Mouse (Mus musculus) ZHBTc4 (cell line): ENCODE measurements around the gene Dync1h1.

Experiments used
- DNase-seq: peaks from one replicate; pipeline ENCODE4 v3.0.0-alpha.2; 2011; ENCODE audit warnings: low read depth, low spot score

Gene Dync1h1

DNA sequence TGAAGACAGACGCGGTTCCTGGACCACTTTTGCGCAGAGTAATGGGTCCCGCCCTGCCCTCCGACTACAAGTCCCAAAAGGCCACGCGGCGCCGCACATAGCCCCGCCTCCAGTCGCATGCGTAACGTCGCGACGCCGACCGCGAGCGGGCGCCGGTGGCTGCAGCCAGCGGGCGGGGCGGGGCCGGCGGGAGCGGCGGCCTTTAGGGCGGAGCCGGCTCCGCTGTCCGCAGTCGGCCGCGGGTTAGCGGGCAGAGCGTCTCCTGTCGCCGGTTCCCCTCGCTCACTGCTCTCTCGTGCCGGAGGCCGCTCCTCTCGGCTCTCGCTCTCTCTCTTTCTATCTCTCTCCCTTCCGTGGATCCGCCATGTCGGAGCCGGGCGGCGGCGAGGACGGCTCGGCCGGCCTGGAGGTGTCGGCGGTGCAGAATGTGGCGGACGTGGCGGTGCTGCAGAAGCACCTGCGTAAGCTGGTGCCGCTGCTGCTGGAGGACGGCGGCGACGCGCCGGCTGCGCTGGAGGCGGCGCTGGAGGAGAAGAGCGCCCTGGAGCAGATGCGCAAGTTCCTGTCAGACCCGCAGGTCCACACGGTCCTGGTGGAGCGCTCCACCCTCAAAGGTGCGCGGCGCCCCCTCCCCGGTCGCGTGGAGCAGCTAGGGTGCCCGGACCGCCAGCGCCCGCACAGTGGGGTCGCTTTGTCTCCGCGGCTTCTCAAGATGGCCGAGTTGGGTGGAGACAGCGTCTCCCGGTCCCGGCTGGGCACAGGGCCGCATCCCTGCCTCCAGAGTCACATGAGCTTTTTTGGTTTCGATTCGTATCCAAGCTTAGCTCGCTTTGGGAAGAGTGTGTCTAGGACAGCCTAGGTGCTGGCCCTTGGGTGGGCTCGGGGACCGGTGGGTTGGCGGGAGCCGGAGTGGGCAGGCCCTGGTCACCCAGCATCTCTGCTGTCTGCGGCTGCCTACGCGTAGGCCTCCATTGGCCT, at the start of gene Dync1h1:
Dync1h1 (plus strand) TSS at position 212 of the 978 bp plus-strand sequence.
- peak; percentile 97 for DNase-seq

DNA sequence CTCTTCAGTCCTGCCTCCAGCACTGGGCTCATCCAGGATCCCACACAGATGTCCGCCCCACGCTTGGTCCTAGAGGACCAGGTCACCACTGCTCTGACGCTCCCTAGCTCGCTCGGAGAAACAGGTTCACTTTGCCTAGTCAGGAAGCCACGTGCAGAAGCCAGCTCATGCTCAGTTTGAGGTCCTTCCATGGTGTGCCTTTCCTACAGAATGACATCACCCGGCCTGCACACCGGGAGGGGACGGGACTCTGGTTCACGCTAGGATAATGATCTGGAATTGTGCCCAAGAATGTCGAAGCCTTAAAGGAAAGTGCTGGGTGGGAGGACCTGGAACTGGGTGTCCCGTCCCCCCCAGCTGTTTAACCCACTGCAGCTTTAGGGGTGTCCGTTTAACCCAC, 49.1 kb upstream of the Dync1h1 start:
- DNase-seq, result no peak

GRCm38 (mm10) chr12:110553362-110553761, 47.9 kb upstream of the Dync1h1 start:
- no peak for DNase-seq

DNA sequence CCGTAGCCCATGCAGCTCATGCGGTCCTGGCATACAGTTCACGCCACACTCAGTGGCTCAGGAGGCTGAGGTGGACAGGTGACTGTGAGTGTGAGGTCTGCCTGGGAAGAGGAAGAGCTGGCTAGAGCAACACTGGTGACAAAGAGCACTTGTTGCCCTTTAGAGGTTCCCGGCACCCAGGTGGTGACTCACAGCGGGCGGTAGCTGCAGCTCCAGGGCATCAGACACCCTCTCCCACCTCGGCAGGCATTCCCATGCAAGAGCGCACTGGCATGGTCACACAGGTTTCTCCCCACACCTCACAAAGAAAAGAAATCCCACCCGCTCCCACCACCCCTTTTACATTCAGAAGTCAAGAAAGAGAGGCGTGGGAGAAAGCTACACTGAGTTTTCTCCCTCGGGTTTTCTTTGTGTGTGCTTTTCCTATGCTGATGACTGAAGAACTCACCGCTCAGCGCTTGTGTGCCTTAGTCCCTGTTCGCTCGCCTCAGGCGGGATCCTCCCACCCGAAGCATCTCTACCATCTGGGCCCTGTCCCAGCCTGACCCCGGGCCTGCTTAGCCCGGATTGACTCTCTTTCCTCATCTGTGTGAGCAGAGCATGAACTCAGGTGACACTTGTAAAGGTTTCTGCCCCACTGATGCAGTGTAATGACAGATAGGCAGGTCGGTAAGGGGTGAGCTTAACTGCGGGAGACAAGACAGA, 45.6 kb upstream of the Dync1h1 start:
- DNase-seq, result peak; percentile 82

- no peak for DNase-seq
These were observed 44.2 kb upstream of the Dync1h1 start for GRCm38 (mm10) chr12:110556861-110557628.

DNA sequence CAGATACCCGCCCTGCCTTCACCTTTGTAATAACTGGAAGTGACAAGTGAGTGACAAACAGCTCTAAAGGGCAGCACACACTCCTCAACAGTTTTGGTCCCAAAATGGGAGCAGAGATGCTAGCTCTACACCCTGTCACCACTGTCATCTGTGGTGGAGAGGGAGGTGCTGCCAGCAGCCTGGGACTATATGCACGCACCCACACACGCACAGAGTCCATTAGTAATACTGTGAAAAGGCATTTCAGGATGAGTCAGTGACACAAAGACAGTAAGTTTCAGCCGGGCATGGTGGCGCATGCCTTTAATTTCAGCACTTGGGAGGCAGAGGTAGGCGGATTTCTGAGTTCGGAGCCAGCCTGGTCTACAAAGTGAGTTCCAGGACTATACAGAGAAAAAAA, 43.1 kb upstream of the Dync1h1 start:
- DNase-seq, result no peak

GRCm38 (mm10) chr12:110563383-110563782, 37.9 kb upstream of the Dync1h1 start:
- DNase-seq, result no peak

- no peak for DNase-seq
These were observed 36.4 kb upstream of the Dync1h1 start for GRCm38 (mm10) chr12:110564848-110565247.

DNA sequence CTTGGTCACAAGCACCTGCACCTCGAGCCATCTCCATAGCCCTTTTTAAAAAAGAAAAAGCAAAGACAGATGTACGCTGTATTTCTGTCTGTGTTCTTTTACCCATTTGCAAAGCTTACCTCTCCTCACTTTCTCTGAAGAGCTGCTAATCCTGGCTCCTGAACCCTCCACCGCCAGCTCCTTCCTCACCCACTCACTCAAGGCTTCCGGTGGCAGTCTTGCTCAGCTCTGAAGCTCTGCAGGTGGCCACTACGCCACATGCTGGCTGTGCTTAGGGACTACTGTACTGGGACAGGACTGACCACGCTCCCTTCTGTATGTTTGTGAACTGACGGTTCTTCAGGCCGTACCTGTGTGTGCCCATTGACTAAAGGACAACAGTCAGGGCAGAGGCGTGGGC, 34.9 kb upstream of the Dync1h1 start:
- no peak for DNase-seq

DNA sequence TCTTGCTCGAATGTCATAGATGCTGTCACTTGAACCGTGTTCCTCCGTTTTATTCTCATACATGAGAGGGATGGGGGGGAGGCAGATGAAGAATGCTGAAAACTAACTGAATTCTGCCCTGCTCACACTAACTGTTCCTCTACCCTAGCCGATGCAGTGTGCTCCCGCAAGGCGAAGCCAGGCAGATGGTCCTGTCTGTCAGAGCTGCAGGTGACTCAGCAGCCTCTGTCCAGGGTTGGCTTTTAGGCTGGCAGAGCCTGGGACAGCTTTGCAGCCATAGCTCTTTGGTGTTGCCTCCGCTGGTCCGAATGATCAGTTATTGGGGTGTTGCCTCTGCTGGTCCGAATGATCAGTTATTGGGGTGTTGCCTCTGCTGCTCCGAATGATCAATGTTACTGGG, 30.2 kb upstream of the Dync1h1 start:
- DNase-seq, result no peak

- no peak for DNase-seq
These were observed 28.9 kb upstream of the Dync1h1 start for GRCm38 (mm10) chr12:110572351-110572750.

GRCm38 (mm10) chr12:110573635-110574034, 27.6 kb upstream of the Dync1h1 start:
- no peak for DNase-seq

GRCm38 (mm10) chr12:110575926-110576325, 25.3 kb upstream of the Dync1h1 start:
- no peak for DNase-seq

DNA sequence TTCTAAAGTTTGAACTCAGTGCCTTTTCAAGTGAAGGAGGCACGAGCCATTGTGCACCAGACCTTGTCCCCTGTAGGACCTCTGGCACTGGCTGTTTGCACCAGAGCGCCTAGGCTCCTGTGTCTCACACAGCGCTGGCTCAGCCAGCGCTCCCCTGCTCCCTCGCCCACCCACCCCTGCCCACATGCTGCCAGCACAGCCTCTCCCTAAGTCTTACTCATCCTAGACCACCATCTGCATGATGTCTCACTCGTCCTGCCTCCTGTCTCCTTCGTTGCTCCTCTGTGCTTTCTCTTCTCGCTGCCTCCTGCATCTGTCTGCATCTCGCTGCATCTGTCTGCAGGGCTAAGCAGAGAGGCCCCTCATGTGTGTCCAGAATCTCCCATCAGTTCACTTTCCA, 22.9 kb upstream of the Dync1h1 start:
- DNase-seq, result no peak

GRCm38 (mm10) chr12:110588622-110589021, 12.6 kb upstream of the Dync1h1 start:
- no peak for DNase-seq

GRCm38 (mm10) chr12:110590804-110591259, 10.4 kb upstream of the Dync1h1 start:
- DNase-seq, result no peak

- DNase-seq, result peak; percentile 100
These were observed 9.9 kb upstream of the Dync1h1 start for GRCm38 (mm10) chr12:110591260-110591883.

DNA sequence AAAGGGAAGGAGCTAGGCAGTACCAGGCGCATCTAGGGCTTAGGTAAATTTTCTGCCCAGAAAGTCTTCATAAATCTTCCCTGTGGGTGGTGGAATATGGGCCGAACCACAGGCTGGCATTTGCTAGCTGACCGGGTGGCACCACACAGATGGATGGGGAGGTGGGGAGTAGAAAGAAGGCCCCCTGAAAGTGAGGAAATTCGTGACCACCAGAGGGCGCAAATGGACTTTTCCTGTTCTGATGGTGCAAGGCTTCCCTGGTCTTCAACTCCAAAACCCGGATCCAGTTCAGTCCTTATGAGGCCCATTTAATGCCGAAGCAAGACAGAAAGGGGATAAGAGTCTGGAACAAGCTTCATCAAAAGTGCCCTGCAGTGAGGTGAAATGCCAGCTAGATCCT, 2.7 kb upstream of the Dync1h1 start:
- DNase-seq, result peak; percentile 85

GRCm38 (mm10) chr12:110599791-110600190, 1.5 kb upstream of the Dync1h1 start:
- no peak for DNase-seq

GRCm38 (mm10) chr12:110600225-110600991, 844 bp upstream of the Dync1h1 start:
- no peak for DNase-seq

GRCm38 (mm10) chr12:110606161-110606560, 4.9 kb downstream of the Dync1h1 start:
- no peak for DNase-seq
